In genomic region chr1:91923567-91923966, GRCm38 (mm10) we compare ENCODE assay signal across 28 mouse cellular contexts.
DNase-seq lines count a peak whose midpoint lies in the region; ATAC-seq and TF ChIP-seq lines count a peak whose summit lies in the region.
"Had no signal": no experiment of that assay in that cellular context is flagged by ENCODE, and none has a peak within 500 bp of the region (broad histone marks: within the 10 kb centered on the region; RNA-seq: fewer than 3 reads in every experiment).

No protein-coding gene starts in this region.

- H3K79me2 ChIP-seq in heart, adult 2 months (replicated peaks; ENCODE audit: control insufficient read depth, insufficient read depth, low read length): no peaks in the 10 kb centered on the region

- no peaks in the 10 kb centered on the region for H3K4me1 ChIP-seq in forebrain, postnatal 0 days (ENCODE audit: insufficient read depth)
- no peaks in the 10 kb centered on the region for H3K4me1 ChIP-seq in forebrain, embryonic 11.5 days (replicated peaks; ENCODE audit: control insufficient read depth, insufficient read depth, low read length)
- 0 out of 2 replicates have a peak, but pooled peaks cover 6% of the 10 kb centered on the region for H3K4me1 ChIP-seq in midbrain, embryonic 10.5 days
- peaks cover 18% of the 10 kb centered on the region for H3K4me1 ChIP-seq in heart, adult 2 months (ENCODE audit: control insufficient read depth, insufficient read depth, low read length)
- H3K4me1 ChIP-seq: forebrain, embryonic 13.5 days; hindbrain, embryonic 13.5 days had no signal

- 91% methylated on average over 9 of the region's 9 CpGs for WGBS in forebrain, postnatal 0 days
- WGBS in forebrain, embryonic 11.5 days: 90% methylated on average over 9 of the region's 9 CpGs
- 94% methylated on average over 9 of the region's 9 CpGs for WGBS in midbrain, embryonic 10.5 days
- 92% methylated on average over 9 of the region's 9 CpGs for WGBS in heart, adult 2 months

- H3K4me3 ChIP-seq in forebrain, postnatal 0 days (ENCODE audit: low read depth, low read length): no peak overlapping the region
- no peak overlapping the region for H3K4me3 ChIP-seq in forebrain, embryonic 11.5 days (ENCODE audit: low read depth, low read length)
- H3K4me3 ChIP-seq in layer of hippocampus, adult 2 months: no peak overlapping the region
- H3K4me3 ChIP-seq in midbrain, embryonic 10.5 days: no peak overlapping the region
- no peak overlapping the region for H3K4me3 ChIP-seq in heart, adult 2 months
- H3K4me3 ChIP-seq: embryonic facial prominence, embryonic 10.5 days; embryonic facial prominence, embryonic 13.5 days; erythroblast, embryonic 14.5 days; forebrain, embryonic 13.5 days; gastrocnemius, adult 2 months; heart, embryonic 12.5 days; heart, embryonic 15.5 days; hindbrain, embryonic 10.5 days; hindbrain, embryonic 13.5 days had no signal

- TF ChIP-seq CTCF in forebrain, postnatal 0 days (IDR thresholded peaks at IDR 0.05; ENCODE audit: low read depth): no peak
- peak; percentile 53 for TF ChIP-seq CTCF in layer of hippocampus, adult 2 months (conservative IDR thresholded peaks at IDR 0.05)
- TF ChIP-seq CTCF in heart, adult 2 months (IDR thresholded peaks at IDR 0.05): no peak

- no peak overlapping the region for H3K27ac ChIP-seq in forebrain, postnatal 0 days (ENCODE audit: low read depth, low read length)
- no peak overlapping the region for H3K27ac ChIP-seq in forebrain, embryonic 11.5 days (ENCODE audit: low read depth, low read length)
- H3K27ac ChIP-seq in layer of hippocampus, adult 2 months: no peak overlapping the region
- no peak overlapping the region for H3K27ac ChIP-seq in midbrain, embryonic 10.5 days (replicated peaks)
- no peak overlapping the region for H3K27ac ChIP-seq in heart, adult 2 months
- H3K27ac ChIP-seq: embryonic facial prominence, embryonic 10.5 days; embryonic facial prominence, embryonic 13.5 days; forebrain, embryonic 13.5 days; gastrocnemius, adult 2 months; heart, embryonic 15.5 days; hindbrain, embryonic 10.5 days; hindbrain, embryonic 13.5 days had no signal

- no peak overlapping the region for H3K4me2 ChIP-seq in forebrain, postnatal 0 days (ENCODE audit: low read depth)
- H3K4me2 ChIP-seq in forebrain, embryonic 11.5 days (ENCODE audit: low read depth, low read length, severe bottlenecking): no peak overlapping the region
- H3K4me2 ChIP-seq: embryonic facial prominence, embryonic 13.5 days; forebrain, embryonic 13.5 days; heart, embryonic 12.5 days; heart, embryonic 15.5 days; hindbrain, embryonic 13.5 days had no signal

- no peaks in the 10 kb centered on the region for H3K9me3 ChIP-seq in forebrain, postnatal 0 days (ENCODE audit: low read length)
- no peaks in the 10 kb centered on the region for H3K9me3 ChIP-seq in forebrain, embryonic 11.5 days (ENCODE audit: control insufficient read depth, low read length)
- H3K9me3 ChIP-seq in midbrain, embryonic 10.5 days (replicated peaks): no peaks in the 10 kb centered on the region
- H3K9me3 ChIP-seq: embryonic facial prominence, embryonic 10.5 days; embryonic facial prominence, embryonic 13.5 days; forebrain, embryonic 13.5 days; heart, embryonic 12.5 days; heart, embryonic 15.5 days; hindbrain, embryonic 10.5 days; hindbrain, embryonic 13.5 days had no signal

- H3K27me3 ChIP-seq in forebrain, postnatal 0 days (ENCODE audit: insufficient read depth, low read length): no peaks in the 10 kb centered on the region
- H3K27me3 ChIP-seq in forebrain, embryonic 11.5 days (ENCODE audit: control insufficient read depth, insufficient read depth, low read length): no peaks in the 10 kb centered on the region
- no peaks in the 10 kb centered on the region for H3K27me3 ChIP-seq in midbrain, embryonic 10.5 days (ENCODE audit: low read depth, poor library complexity, severe bottlenecking)
- H3K27me3 ChIP-seq in heart, adult 2 months (ENCODE audit: control insufficient read depth, insufficient read depth, low read length): no peaks in the 10 kb centered on the region
- H3K27me3 ChIP-seq: embryonic facial prominence, embryonic 13.5 days; forebrain, embryonic 13.5 days; heart, embryonic 12.5 days; heart, embryonic 15.5 days; hindbrain, embryonic 13.5 days had no signal

- intact Hi-C loops in heart, adult 2 months (cut with DNase I): no loop called here

- TF ChIP-seq EP300 in heart, adult 2 months (IDR thresholded peaks at IDR 0.05; ENCODE audit: insufficient read depth, low read depth, low read length): no peak

- no peak for DNase-seq in forebrain, postnatal 0 days
- DNase-seq in forebrain, embryonic 11.5 days (ENCODE audit: low spot score): no peak
- DNase-seq in layer of hippocampus, adult 2 months (ENCODE audit: low spot score in 2 of 2): peak; percentile 36 to 46
- peak; percentile 30 to 41 for DNase-seq in layer of hippocampus, postnatal 10 days (ENCODE audit: low spot score in 2 of 2)
- no peak for DNase-seq in midbrain, embryonic 10.5 days (ENCODE audit: low spot score)
- DNase-seq in heart, adult 2 months: no peak
- DNase-seq: adrenal gland, adult 8-10 months; adrenal gland, postnatal 25 days; cerebellum, adult 11-12 months; cerebellum, adult 8-10 months; cerebellum, postnatal 10 days; cerebellum, postnatal 36 days; embryo, embryonic 11 days; gastrocnemius, adult 2 months; gastrocnemius, postnatal 14 days; heart, postnatal 10 days; heart, postnatal 36 days had no signal

- no peak overlapping the region for H3K9ac ChIP-seq in forebrain, postnatal 0 days
- H3K9ac ChIP-seq in forebrain, embryonic 11.5 days (ENCODE audit: low read length): no peak overlapping the region
- no peak overlapping the region for H3K9ac ChIP-seq in heart, adult 2 months (ENCODE audit: low read depth, low read length)
- H3K9ac ChIP-seq: embryonic facial prominence, embryonic 13.5 days; forebrain, embryonic 13.5 days; heart, embryonic 12.5 days; heart, embryonic 15.5 days; hindbrain, embryonic 13.5 days had no signal

- ATAC-seq in forebrain, postnatal 0 days: peak; percentile 54; the same call in 1 of the 2 replicates
- ATAC-seq in forebrain, embryonic 11.5 days (replicated peaks; ENCODE audit: low FRiP score): no peak
- ATAC-seq: activated CD4-positive, CD25-positive, alpha-beta regulatory T cell, adult 4 months; forebrain, embryonic 13.5 days; forebrain, embryonic 16.5 days; hindbrain, embryonic 16.5 days had no signal

- no peak for TF ChIP-seq POLR2A in heart, adult 2 months (IDR thresholded peaks at IDR 0.05; ENCODE audit: insufficient read depth, low read depth, low read length)

- H3K36me3 ChIP-seq in forebrain, postnatal 0 days (ENCODE audit: insufficient read depth): peaks cover 8% of the 10 kb centered on the region; the same call in 1 of the 2 replicates
- H3K36me3 ChIP-seq in forebrain, embryonic 11.5 days (ENCODE audit: control insufficient read depth, insufficient read depth, low read length): no peaks in the 10 kb centered on the region
- peaks cover 3% of the 10 kb centered on the region for H3K36me3 ChIP-seq in midbrain, embryonic 10.5 days
- H3K36me3 ChIP-seq in heart, adult 2 months (ENCODE audit: control insufficient read depth, insufficient read depth, low read length): no peaks in the 10 kb centered on the region
- H3K36me3 ChIP-seq: heart, embryonic 15.5 days had no signal

Comparison
In these comparisons a context has a peak if more than half of its experiments do, and no peak if none do; other contexts are left out.
1. DNase-seq: peak in layer of hippocampus, adult 2 months (2 of 2) and layer of hippocampus, postnatal 10 days (2 of 2); none in forebrain, postnatal 0 days (single experiment), forebrain, embryonic 11.5 days (single experiment), midbrain, embryonic 10.5 days (single experiment) and heart, adult 2 months (0 of 2).